Mouse (Mus musculus): ENCODE data around the gene Gm13102.
"Not testable (repeated sequence)": the region's sequence is repeated elsewhere in the genome, so short reads cannot be mapped to it uniquely, and the experiment has no call there.

Gm13102 gene

GRCm38 (mm10) chr4:144106174-144106573, at the start of gene Gm13102:
Gm13102 (plus strand) TSS chr4:144106474.
- not testable (repeated sequence) for DNase-seq (ENCODE audit: low spot score)

GRCm38 (mm10) chr4:144058826-144059225, 47.4 kb upstream of the Gm13102 start, which contains the start of gene Pramel4:
Pramel4 (plus strand) TSS chr4:144059126.
- DNase-seq (ENCODE audit: low spot score): not testable (repeated sequence)

Data from c-Kit-positive CD71-positive TER-119-positive erythroid progenitor cells, embryonic 14.5 days (primary cell).